Mouse (Mus musculus) thymus, adult 2 months (tissue): ENCODE data around the gene Ankrd22.

ENCODE experiments used
- CTCF ChIP-seq: fragments of 200-500 bp; IDR thresholded peaks from 2 replicates; pipeline ENCODE4 v1.5.1; 2012; ENCODE audit warnings: mild to moderate bottlenecking, control low read depth, low read length, moderate library complexity, borderline replicate concordance; ENCODE audit not compliant: control insufficient read depth, poor library complexity, insufficient read depth; ENCODE audit errors: extremely low read depth
- POLR2A ChIP-seq: fragments of 200-500 bp; IDR thresholded peaks from 2 replicates; pipeline ENCODE4 v1.6.1; 2012; ENCODE audit warnings: mild to moderate bottlenecking, low read length, control low read depth, moderate library complexity; ENCODE audit not compliant: control insufficient read depth, poor library complexity, insufficient read depth; ENCODE audit errors: extremely low read depth

DNA sequence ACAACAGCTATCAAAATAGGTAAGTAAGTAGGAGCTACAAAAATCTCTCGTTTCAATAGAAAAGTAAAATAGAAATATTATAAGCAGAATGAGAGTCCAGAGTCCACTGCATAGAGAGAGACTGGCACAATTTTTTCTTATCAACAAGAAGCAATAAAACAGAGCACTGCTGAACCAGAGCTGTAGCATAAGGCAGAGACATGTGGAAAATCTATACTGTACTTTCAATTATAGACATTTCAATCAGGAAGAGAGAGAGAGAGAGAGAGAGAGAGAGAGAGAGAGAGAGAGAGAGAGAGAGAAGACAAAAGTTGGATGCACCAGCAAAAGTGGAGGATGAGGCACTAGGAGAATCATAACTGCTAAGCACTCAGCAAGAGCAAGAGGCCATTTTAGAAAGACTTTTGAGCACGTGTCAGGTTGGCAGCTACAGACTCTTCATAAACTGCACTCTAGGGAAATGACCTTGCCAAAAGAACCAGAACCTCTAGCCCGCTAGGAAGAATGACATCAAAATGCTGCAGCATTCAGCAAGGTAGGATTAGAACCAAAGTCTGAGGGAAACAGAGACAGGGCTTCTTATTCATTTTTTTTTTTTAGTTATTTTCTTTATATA is 26.3 kb downstream of the Ankrd22 start:
- TF ChIP-seq CTCF (no peak), POLR2A (no peak)
